Mouse (Mus musculus) MEL (cell line): ENCODE results near the gene Gpbar1. TPM values are rescaled to one million over a fixed set of nuclear protein-coding genes. Genes with fewer than 3 reads are reported as not detected.

ENCODE experiments used
- DNase-seq: peaks from one replicate; pipeline ENCODE4 v3.0.0; 2011; ENCODE audit warnings: low read depth, low spot score
- H3K27ac ChIP-seq: 2 replicates; pipeline ENCODE4 v1.5.1; 2012; ENCODE audit warnings: low read depth, mild to moderate bottlenecking, control low read depth, low read length, moderate library complexity; ENCODE audit not compliant: control insufficient read depth
- H3K27me3 ChIP-seq, 2 experiments: fragments of 150-350 bp in 1 of 2; sonication (generic) in 1 of 2; 2 replicates each; pipeline ENCODE4 v1.6.1; 2012; ENCODE audit warnings: low read length in 2 of 2, mild to moderate bottlenecking in 2 of 2, improper control_type of control experiment in 1 of 2, moderate library complexity in 1 of 2; ENCODE audit not compliant: insufficient read depth in 2 of 2, control insufficient read depth in 1 of 2
- H3K36me3 ChIP-seq, 2 experiments: 2 replicates each; pipeline ENCODE4 v1.6.1; 2012 to 2014; ENCODE audit warnings: low read length in 2 of 2, improper control_type of control experiment in 1 of 2, inconsistent platforms in 1 of 2, mild to moderate bottlenecking in 1 of 2; ENCODE audit not compliant: insufficient read depth in 2 of 2, control insufficient read depth in 1 of 2
- H3K4me1 ChIP-seq, 2 experiments: fragments of 150-350 bp in 1 of 2; sonication (generic) in 1 of 2; 2 replicates each; pipeline ENCODE4 v1.6.1; 2012; ENCODE audit warnings: low read length in 2 of 2, improper control_type of control experiment in 1 of 2, mild to moderate bottlenecking in 1 of 2; ENCODE audit not compliant: insufficient read depth in 2 of 2, control insufficient read depth in 1 of 2
- H3K4me3 ChIP-seq, 2 experiments: fragments of 150-350 bp in 1 of 2; sonication (generic) in 1 of 2; 2 replicates each; pipeline ENCODE4 v1.5.1; 2012; ENCODE audit warnings: low read depth in 2 of 2, low read length in 2 of 2, mild to moderate bottlenecking in 2 of 2, moderate library complexity in 2 of 2, control low read depth in 1 of 2, improper control_type of control experiment in 1 of 2; ENCODE audit not compliant: control insufficient read depth in 1 of 2, insufficient read depth in 1 of 2
- H3K79me2 ChIP-seq: 2 replicates; pipeline ENCODE4 v1.6.1; 2012; ENCODE audit warnings: mild to moderate bottlenecking, low read length, moderate library complexity; ENCODE audit not compliant: control insufficient read depth, poor library complexity, insufficient read depth
- H3K9ac ChIP-seq: 2 replicates; pipeline ENCODE4 v1.6.1; 2012; ENCODE audit warnings: low read depth, mild to moderate bottlenecking, control low read depth, low read length, moderate library complexity; ENCODE audit not compliant: control insufficient read depth, poor library complexity, severe bottlenecking
- H3K9me3 ChIP-seq: fragments of 150-350 bp; sonication (generic); replicated peaks from 2 replicates; pipeline ENCODE4 v1.6.1; 2012; ENCODE audit warnings: mild to moderate bottlenecking, low read length, improper control_type of control experiment, moderate library complexity; ENCODE audit not compliant: insufficient read depth
- CHD1 ChIP-seq: IDR thresholded peaks from 2 replicates; pipeline ENCODE4 v1.6.1; 2012; ENCODE audit warnings: low read depth, mild to moderate bottlenecking, inconsistent platforms, low read length, improper control_type of control experiment
- CTCF ChIP-seq, 3 experiments: IDR thresholded peaks in 2 of 3; conservative IDR thresholded peaks in 1 of 3; 2 replicates each; pipeline ENCODE4 v1.5.1; 2011 to 2012; ENCODE audit warnings: low read length in 3 of 3, low read depth in 2 of 3, mild to moderate bottlenecking in 2 of 3, improper control_type of control experiment in 1 of 3, inconsistent platforms in 1 of 3, mixed read lengths in 1 of 3, moderate library complexity in 1 of 3; ENCODE audit not compliant: control insufficient read depth in 1 of 3, insufficient read depth in 1 of 3, poor library complexity in 1 of 3, severe bottlenecking in 1 of 3
- E2F4 ChIP-seq: IDR thresholded peaks from 2 replicates; pipeline ENCODE4 v1.6.1; 2011; ENCODE audit warnings: low read depth, low read length, improper control_type of control experiment, borderline replicate concordance
- ETS1 ChIP-seq: IDR thresholded peaks from 2 replicates; pipeline ENCODE4 v1.6.1; 2012; ENCODE audit warnings: low read depth, mild to moderate bottlenecking, inconsistent platforms, low read length, improper control_type of control experiment, moderate library complexity
- GABPA ChIP-seq: IDR thresholded peaks from 2 replicates; pipeline ENCODE4 v1.6.1; 2012; ENCODE audit warnings: low read depth, mild to moderate bottlenecking, inconsistent platforms, low read length, improper control_type of control experiment, moderate library complexity
- GATA1 ChIP-seq: IDR thresholded peaks from 2 replicates; pipeline ENCODE4 v1.6.1; 2011; ENCODE audit warnings: low read depth, low read length, improper control_type of control experiment
- HCFC1 ChIP-seq: IDR thresholded peaks from 2 replicates; pipeline ENCODE4 v1.6.1; 2012; ENCODE audit warnings: low read depth, mild to moderate bottlenecking, inconsistent platforms, low read length, improper control_type of control experiment, moderate library complexity
- JUND ChIP-seq: IDR thresholded peaks from 2 replicates; pipeline ENCODE4 v1.6.1; 2011; ENCODE audit warnings: low read depth, mild to moderate bottlenecking, improper control_type of control experiment, low read length
- KAT2A ChIP-seq: conservative IDR thresholded peaks from 2 replicates; pipeline ENCODE4 v1.6.1; 2012; ENCODE audit warnings: low read depth, low read length, improper control_type of control experiment, inconsistent platforms
- MAFK ChIP-seq: IDR thresholded peaks from 2 replicates; pipeline ENCODE4 v1.6.1; 2011; ENCODE audit warnings: low read depth, mild to moderate bottlenecking, low read length, improper control_type of control experiment, borderline replicate concordance
- MAX ChIP-seq: IDR thresholded peaks from 2 replicates; pipeline ENCODE4 v1.6.1; 2011; ENCODE audit warnings: low read length, improper control_type of control experiment
- MEF2A ChIP-seq: IDR thresholded peaks from 2 replicates; pipeline ENCODE4 v1.6.1; 2014; ENCODE audit warnings: low read depth, mild to moderate bottlenecking, inconsistent platforms, low read length, improper control_type of control experiment; ENCODE audit not compliant: poor library complexity, insufficient replicate concordance, severe bottlenecking; ENCODE audit errors: extremely low read depth
- MXI1 ChIP-seq: IDR thresholded peaks from 2 replicates; pipeline ENCODE4 v1.6.1; 2011; ENCODE audit warnings: mild to moderate bottlenecking, low read depth, low read length, improper control_type of control experiment
- MYB ChIP-seq: IDR thresholded peaks from 2 replicates; pipeline ENCODE4 v1.6.1; 2011; ENCODE audit warnings: mild to moderate bottlenecking, low read depth, low read length, improper control_type of control experiment
- NELFE ChIP-seq: IDR thresholded peaks from 2 replicates; pipeline ENCODE4 v1.6.1; 2011; ENCODE audit warnings: low read depth, low read length, improper control_type of control experiment
- POLR2AphosphoS2 ChIP-seq: IDR thresholded peaks from 2 replicates; pipeline ENCODE4 v1.6.1; 2011; ENCODE audit warnings: low read length, improper control_type of control experiment
- POLR2AphosphoS5 ChIP-seq: IDR thresholded peaks from 2 replicates; pipeline ENCODE4 v1.6.1; 2012; ENCODE audit warnings: low read depth, borderline replicate concordance, mild to moderate bottlenecking, inconsistent platforms, low read length, moderate library complexity, mixed read lengths
- RAD21 ChIP-seq: IDR thresholded peaks from 2 replicates; pipeline ENCODE4 v1.6.1; 2011; ENCODE audit warnings: mild to moderate bottlenecking, low read depth, low read length, improper control_type of control experiment
- RCOR1 ChIP-seq: IDR thresholded peaks from 2 replicates; pipeline ENCODE4 v1.6.1; 2012; ENCODE audit warnings: low read depth, mild to moderate bottlenecking, inconsistent platforms, low read length, improper control_type of control experiment
- SIN3A ChIP-seq: IDR thresholded peaks from 2 replicates; pipeline ENCODE4 v1.6.1; 2012; ENCODE audit warnings: low read length, improper control_type of control experiment, inconsistent platforms
- SMC3 ChIP-seq: IDR thresholded peaks from 2 replicates; pipeline ENCODE4 v1.6.1; 2011; ENCODE audit warnings: low read depth, low read length, improper control_type of control experiment
- TCF12 ChIP-seq: IDR thresholded peaks from 2 replicates; pipeline ENCODE4 v1.6.1; 2014; ENCODE audit warnings: low read depth, mild to moderate bottlenecking, inconsistent platforms, low read length, improper control_type of control experiment, moderate library complexity
- UBTF ChIP-seq: IDR thresholded peaks from 2 replicates; pipeline ENCODE4 v1.6.1; 2012; ENCODE audit warnings: low read depth, mild to moderate bottlenecking, inconsistent platforms, low read length, improper control_type of control experiment, moderate library complexity, borderline replicate concordance; ENCODE audit not compliant: insufficient read depth
- USF1 ChIP-seq: IDR thresholded peaks from 2 replicates; pipeline ENCODE4 v1.6.1; 2014; ENCODE audit warnings: low read depth, mild to moderate bottlenecking, inconsistent platforms, low read length, improper control_type of control experiment, moderate library complexity
- USF2 ChIP-seq, 2 experiments: IDR thresholded peaks; 2 replicates each; pipeline ENCODE4 v1.6.1; 2011 to 2012; ENCODE audit warnings: improper control_type of control experiment in 2 of 2, low read length in 2 of 2, borderline replicate concordance in 1 of 2, inconsistent platforms in 1 of 2, low read depth in 1 of 2, mild to moderate bottlenecking in 1 of 2; ENCODE audit not compliant: insufficient read depth in 1 of 2
- ZC3H11A ChIP-seq: IDR thresholded peaks from 2 replicates; pipeline ENCODE4 v1.6.1; 2012; ENCODE audit warnings: low read depth, mild to moderate bottlenecking, inconsistent platforms, low read length, improper control_type of control experiment
- ZKSCAN1 ChIP-seq: IDR thresholded peaks from 2 replicates; pipeline ENCODE4 v1.6.1; 2012; ENCODE audit warnings: low read depth, mild to moderate bottlenecking, inconsistent platforms, low read length, improper control_type of control experiment, moderate library complexity
- ZMIZ1 ChIP-seq: IDR thresholded peaks from 2 replicates; pipeline ENCODE4 v1.6.1; 2012; ENCODE audit warnings: low read depth, mild to moderate bottlenecking, inconsistent platforms, low read length, improper control_type of control experiment, moderate library complexity
- polyA plus RNA-seq, 2 experiments: library from polyadenylated mRNA; stranded (reverse) in 1 of 2; unstranded in 1 of 2; fragments of >175 nt in 1 of 2; fragments of >200 nt in 1 of 2; gene quantifications; 2 replicates each; pipeline versions ENCODE4 v1.2.1 to v1.2.4; 2012; ENCODE audit warnings: low replicate concordance in 2 of 2, low read depth in 1 of 2; ENCODE audit not compliant: insufficient read length in 2 of 2, insufficient read depth in 1 of 2, missing spikeins in 1 of 2
- total RNA-seq: library from RNA; depleted of rRNA; stranded (reverse); fragments of 300-350 nt; gene quantifications from 2 replicates; pipeline ENCODE4 v1.2.3, GENCODE M21; 2012

Gpbar1 gene
- total and polyA plus RNA-seq, 3 experiments: not detected

- no peak for DNase-seq
- peaks cover 0 to 2% of the 10 kb centered on the region in 2 experiments; a peak in 3 of 4 replicates for H3K36me3 ChIP-seq
- H3K79me2 ChIP-seq: no peaks in the 10 kb centered on the region
- no peaks in the 10 kb centered on the region for H3K9me3 ChIP-seq
- no peak overlapping the region for H3K9ac ChIP-seq
- no peak overlapping the region for H3K4me3 ChIP-seq
- peaks cover under 1 to 1% of the 10 kb centered on the region in 2 experiments; a peak in 2 of 4 replicates for H3K4me1 ChIP-seq
- H3K27ac ChIP-seq: no peak overlapping the region
- no peak for TF ChIP-seq KAT2A
- TF ChIP-seq USF1: no peak
- TF ChIP-seq ETS1: no peak
- TF ChIP-seq RCOR1: no peak
- TF ChIP-seq ZC3H11A: no peak
- no peak for TF ChIP-seq UBTF
- no peak for TF ChIP-seq GABPA
- no peak for TF ChIP-seq USF2 (IDR thresholded peaks at IDR 0.05; ENCODE audit: borderline replicate concordance in 1 of 2, insufficient read depth in 1 of 2, low read depth in 1 of 2, low read length in 2 of 2)
- no peak for TF ChIP-seq MAFK
- TF ChIP-seq CTCF (IDR thresholded peaks at IDR 0.05 in 2 of 3, conservative IDR thresholded peaks at IDR 0.05 in 1 of 3; ENCODE audit: control insufficient read depth in 1 of 3, insufficient read depth in 1 of 3, low read depth in 2 of 3, low read length in 3 of 3, poor library complexity in 1 of 3, severe bottlenecking in 1 of 3): no peak
- no peak for TF ChIP-seq MAX
- TF ChIP-seq POLR2AphosphoS5: no peak
- TF ChIP-seq HCFC1: no peak
- no peak for TF ChIP-seq NELFE
- TF ChIP-seq RAD21: no peak
- TF ChIP-seq ZKSCAN1: no peak
- no peak for TF ChIP-seq MEF2A
- TF ChIP-seq POLR2AphosphoS2: no peak
- no peaks in the 10 kb centered on the region for H3K27me3 ChIP-seq
Observed at GRCm38 (mm10) chr1:74289740-74290139, 11.4 kb downstream of the Gpbar1 start.

GRCm38 (mm10) chr1:74290141-74290540, 11.8 kb downstream of the Gpbar1 start:
- no peaks in the 10 kb centered on the region for H3K9me3 ChIP-seq
- DNase-seq: no peak
- no peak overlapping the region for H3K9ac ChIP-seq
- no peaks in the 10 kb centered on the region for H3K27me3 ChIP-seq
- H3K36me3 ChIP-seq: peaks cover 0 to 6% of the 10 kb centered on the region in 2 experiments
- no peaks in the 10 kb centered on the region for H3K79me2 ChIP-seq
- TF ChIP-seq CHD1: no peak
- no peak for TF ChIP-seq ZMIZ1
- TF ChIP-seq GATA1: no peak
- no peak for TF ChIP-seq TCF12
- TF ChIP-seq SMC3: no peak
- TF ChIP-seq GABPA: no peak
- no peak for TF ChIP-seq USF1
- no peak for TF ChIP-seq JUND
- TF ChIP-seq KAT2A: no peak
- TF ChIP-seq MYB: no peak
- no peak for TF ChIP-seq ZKSCAN1
- no peak for TF ChIP-seq E2F4
- no peak for TF ChIP-seq HCFC1
- TF ChIP-seq MXI1: no peak
- TF ChIP-seq SIN3A: no peak
- TF ChIP-seq POLR2AphosphoS2: no peak
- no peak for TF ChIP-seq RAD21
- no peak overlapping the region for H3K4me3 ChIP-seq
- H3K4me1 ChIP-seq: peaks cover 5% of the 10 kb centered on the region in 2 experiments; a peak in 3 of 4 replicates
- H3K27ac ChIP-seq: no peak overlapping the region
